Mouse (Mus musculus) testis, adult 2 months (tissue): Measurements from ENCODE around the gene Apom.

ENCODE experiments used
- CTCF ChIP-seq: fragments of 200-500 bp; IDR thresholded peaks from 2 replicates; pipeline ENCODE4 v1.5.1; 2012; ENCODE audit warnings: low read depth, mild to moderate bottlenecking, inconsistent platforms, low read length, moderate library complexity; ENCODE audit not compliant: control insufficient read depth, insufficient read depth, insufficient replicate concordance
- POLR2A ChIP-seq: fragments of 200-500 bp; IDR thresholded peaks from 2 replicates; pipeline ENCODE4 v1.6.1; 2012; ENCODE audit warnings: low read depth, mild to moderate bottlenecking, inconsistent platforms, low read length, moderate library complexity; ENCODE audit not compliant: control insufficient read depth

GRCm38 (mm10) chr17:35156461-35157200 lies 24.8 kb upstream of the Apom start:
- no peak for TF ChIP-seq POLR2A
- TF ChIP-seq CTCF: no peak
